Mouse (Mus musculus) kidney, postnatal 14 days (tissue): ENCODE data around the gene Rps27rt.
"Not testable (repeated sequence)": the region's sequence is repeated elsewhere in the genome, so short reads cannot be mapped to it uniquely, and the experiment has no call there.

ENCODE experiments used
- DNase-seq: peaks from one replicate; pipeline ENCODE4 v3.0.0; 2022; ENCODE audit warnings: mixed read lengths

The Rps27rt gene

GRCm38 (mm10) chr9:114979969-114980368 lies 2.6 kb downstream of the Rps27rt start:
- DNase-seq, result no peak

GRCm38 (mm10) chr9:114978281-114979111 lies 4.0 kb downstream of the Rps27rt start, which contains the start of gene Osbpl10:
Gene Osbpl10, plus strand, starts transcription at chr9:114978569.
- peak; percentile 93 for DNase-seq

GRCm38 (mm10) chr9:114977461-114978280 lies 4.9 kb downstream of the Rps27rt start:
- DNase-seq, result no peak

GRCm38 (mm10) chr9:114966286-114966685 lies 16.3 kb downstream of the Rps27rt start:
- DNase-seq, result not testable (repeated sequence)

- no peak for DNase-seq
Measured at GRCm38 (mm10) chr9:114964093-114964492, 18.4 kb downstream of the Rps27rt start.

GRCm38 (mm10) chr9:114960844-114961243 lies 21.7 kb downstream of the Rps27rt start:
- DNase-seq, result no peak

- peak; percentile 34 for DNase-seq
Measured at GRCm38 (mm10) chr9:114960043-114960789, 22.3 kb downstream of the Rps27rt start.

- DNase-seq, result peak; percentile 59
Measured at GRCm38 (mm10) chr9:114956945-114957344, 25.6 kb downstream of the Rps27rt start.

- no peak for DNase-seq
Measured at GRCm38 (mm10) chr9:114955340-114955739, 27.2 kb downstream of the Rps27rt start.

- no peak for DNase-seq
Measured at GRCm38 (mm10) chr9:114952866-114953265, 29.7 kb downstream of the Rps27rt start.

GRCm38 (mm10) chr9:114948395-114948794 lies 34.1 kb downstream of the Rps27rt start:
- DNase-seq, result peak; percentile 28

GRCm38 (mm10) chr9:114945576-114945975 lies 37.0 kb downstream of the Rps27rt start:
- DNase-seq, result no peak

- DNase-seq, result no peak
Measured at GRCm38 (mm10) chr9:114944642-114945041, 37.9 kb downstream of the Rps27rt start.

- DNase-seq, result no peak
Measured at GRCm38 (mm10) chr9:114936687-114937086, 45.9 kb downstream of the Rps27rt start.

- no peak for DNase-seq
Measured at GRCm38 (mm10) chr9:114935321-114935720, 47.2 kb downstream of the Rps27rt start.

- DNase-seq, result no peak
Measured at GRCm38 (mm10) chr9:114934231-114934630, 48.3 kb downstream of the Rps27rt start.

GRCm38 (mm10) chr9:114933723-114934171 lies 48.8 kb downstream of the Rps27rt start, which contains the start of gene Gpd1l:
Gene Gpd1l, minus strand, starts transcription at chr9:114933987.
- peak; percentile 99 for DNase-seq

- DNase-seq, result no peak
Measured at GRCm38 (mm10) chr9:114933037-114933722, 49.4 kb downstream of the Rps27rt start.

GRCm38 (mm10) chr9:114932607-114933006 lies 49.9 kb downstream of the Rps27rt start:
- DNase-seq, result peak; percentile 44
